Mouse (Mus musculus): Measurements from ENCODE around the gene Dbnl.

- TF ChIP-seq CTCF (IDR thresholded peaks at IDR 0.05; ENCODE audit: low read depth, low read length) = no peak
- no peak for TF ChIP-seq GATA2 (IDR thresholded peaks at IDR 0.05; ENCODE audit: borderline replicate concordance, low read depth, low read length)
- no peak for TF ChIP-seq GATA1 (IDR thresholded peaks at IDR 0.05; ENCODE audit: borderline replicate concordance, low read length)
- no peak for TF ChIP-seq POLR2AphosphoS5 (IDR thresholded peaks at IDR 0.05; ENCODE audit: insufficient replicate concordance, low read depth, low read length)
- no peak for TF ChIP-seq TAL1 (conservative IDR thresholded peaks at IDR 0.05; ENCODE audit: low read depth, low read length)
These were observed 60.5 kb downstream of the Dbnl start for GRCm38 (mm10) chr11:5848741-5849140.

Measured in G1E (cell line).